Mouse (Mus musculus): Measurements from ENCODE around the gene Man1a2.

The Man1a2 gene

GRCm38 (mm10) chr3:100515093-100515753 is 170.1 kb downstream of the Man1a2 start:
- no peak for DNase-seq (ENCODE audit: inconsistent age in 2 of 2, low spot score in 1 of 2)
